Mouse (Mus musculus) cerebellum, adult 11-12 months (tissue): Measurements from ENCODE around the gene Oxnad1.

Source experiments
- DNase-seq: peaks from one replicate; pipeline ENCODE4 v3.0.0; 2022

The Oxnad1 gene

DNA sequence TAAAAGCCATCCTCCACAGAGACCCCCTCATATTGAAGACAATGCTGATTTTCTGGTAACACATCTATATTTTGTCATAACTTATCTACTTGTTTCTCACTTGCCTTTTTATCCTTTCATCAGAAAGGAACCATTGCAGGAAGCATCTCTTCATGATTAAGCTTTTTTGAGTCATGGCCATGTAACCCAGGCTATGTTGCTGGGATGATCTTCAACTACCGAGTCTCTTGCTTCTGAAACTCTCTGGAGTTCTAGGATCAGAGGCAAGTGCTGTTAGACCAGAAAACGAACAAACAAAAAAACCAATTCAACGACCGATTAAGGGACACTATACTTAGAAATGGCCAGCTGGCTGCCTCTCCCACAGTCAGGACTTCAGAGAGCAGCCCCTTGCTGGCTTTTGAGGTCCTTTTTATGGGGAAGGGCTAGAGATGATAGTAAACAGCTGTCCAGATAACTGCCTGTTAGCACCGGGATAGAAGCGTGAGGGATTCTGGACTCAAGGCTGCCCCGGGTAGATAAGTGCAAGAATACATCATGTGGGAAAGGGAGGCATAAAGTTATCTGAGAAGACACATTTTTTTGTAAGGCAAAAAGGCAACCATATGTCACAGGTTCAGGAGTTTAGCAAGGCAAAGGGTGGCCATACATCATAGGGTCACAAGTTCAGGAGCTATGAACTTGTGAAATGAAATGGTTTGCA is 60.8 kb downstream of the Oxnad1 start:
- DNase-seq = no peak

- DNase-seq = no peak
Observed at GRCm38 (mm10) chr14:32146578-32146977, 61.4 kb downstream of the Oxnad1 start.

DNA sequence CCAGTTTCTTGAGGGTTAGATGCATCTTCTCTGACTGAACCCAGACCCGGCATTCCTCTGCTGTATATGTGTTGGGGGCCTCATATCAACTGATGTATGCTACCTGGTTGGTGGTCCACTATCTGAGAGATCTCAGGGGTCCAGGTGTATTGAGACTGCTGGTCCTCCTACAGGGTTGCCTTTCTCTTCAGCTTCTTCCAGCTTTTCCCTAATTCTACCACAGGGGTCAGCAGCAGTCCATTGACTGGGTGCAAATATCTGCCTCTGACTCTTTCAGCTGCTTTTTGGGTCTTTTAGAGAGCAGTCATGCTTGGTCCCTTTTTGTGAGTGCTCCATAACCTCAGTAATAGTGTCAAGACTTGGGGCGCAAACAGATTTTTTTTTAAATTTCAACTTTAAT is 65.7 kb downstream of the Oxnad1 start:
- no peak for DNase-seq

- DNase-seq = no peak
Observed at GRCm38 (mm10) chr14:32152243-32152965, 67.2 kb downstream of the Oxnad1 start.
